Mouse (Mus musculus): Measurements from ENCODE around the gene Bckdha. TPM values are rescaled to one million over a fixed set of nuclear protein-coding genes. Genes with fewer than 3 reads are reported as not detected.

The Bckdha gene
- polyA plus RNA-seq, 1 experiment from 2014 or later: 61.6 TPM

DNA sequence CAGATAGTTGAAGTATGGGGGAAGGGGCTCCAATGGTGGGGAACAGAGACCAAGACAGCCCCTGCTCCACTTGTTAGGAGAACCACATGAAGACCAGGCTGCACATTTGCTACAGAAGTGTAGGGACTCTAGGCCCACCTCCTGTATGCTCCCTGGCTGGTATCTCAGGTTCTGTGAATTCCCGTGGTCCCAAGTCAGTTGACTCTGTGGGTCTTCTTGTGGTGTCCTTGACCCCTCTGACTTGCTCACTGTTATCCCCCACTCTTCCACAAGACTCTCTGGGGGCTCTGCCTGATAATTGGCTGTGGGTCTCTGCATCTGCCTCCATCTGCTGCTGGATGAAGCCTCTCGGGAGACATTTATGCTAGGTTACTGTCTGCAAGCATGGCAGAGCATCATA is 67.6 kb downstream of the Bckdha start:
- 81% methylated on average over 2 of the region's 2 CpGs for WGBS
- no peak overlapping the region for H3K4me3 ChIP-seq
- H3K27ac ChIP-seq: no peak overlapping the region
- H3K4me1 ChIP-seq: no peaks in the 10 kb centered on the region
- no peaks in the 10 kb centered on the region for H3K27me3 ChIP-seq
- H3K36me3 ChIP-seq: no peaks in the 10 kb centered on the region
- no peaks in the 10 kb centered on the region for H3K9me3 ChIP-seq
- H3K9ac ChIP-seq: no peak overlapping the region
- ATAC-seq (ENCODE audit: low FRiP score, low read depth): no peak
- no peak overlapping the region for H3K4me2 ChIP-seq (replicated peaks)

DNA sequence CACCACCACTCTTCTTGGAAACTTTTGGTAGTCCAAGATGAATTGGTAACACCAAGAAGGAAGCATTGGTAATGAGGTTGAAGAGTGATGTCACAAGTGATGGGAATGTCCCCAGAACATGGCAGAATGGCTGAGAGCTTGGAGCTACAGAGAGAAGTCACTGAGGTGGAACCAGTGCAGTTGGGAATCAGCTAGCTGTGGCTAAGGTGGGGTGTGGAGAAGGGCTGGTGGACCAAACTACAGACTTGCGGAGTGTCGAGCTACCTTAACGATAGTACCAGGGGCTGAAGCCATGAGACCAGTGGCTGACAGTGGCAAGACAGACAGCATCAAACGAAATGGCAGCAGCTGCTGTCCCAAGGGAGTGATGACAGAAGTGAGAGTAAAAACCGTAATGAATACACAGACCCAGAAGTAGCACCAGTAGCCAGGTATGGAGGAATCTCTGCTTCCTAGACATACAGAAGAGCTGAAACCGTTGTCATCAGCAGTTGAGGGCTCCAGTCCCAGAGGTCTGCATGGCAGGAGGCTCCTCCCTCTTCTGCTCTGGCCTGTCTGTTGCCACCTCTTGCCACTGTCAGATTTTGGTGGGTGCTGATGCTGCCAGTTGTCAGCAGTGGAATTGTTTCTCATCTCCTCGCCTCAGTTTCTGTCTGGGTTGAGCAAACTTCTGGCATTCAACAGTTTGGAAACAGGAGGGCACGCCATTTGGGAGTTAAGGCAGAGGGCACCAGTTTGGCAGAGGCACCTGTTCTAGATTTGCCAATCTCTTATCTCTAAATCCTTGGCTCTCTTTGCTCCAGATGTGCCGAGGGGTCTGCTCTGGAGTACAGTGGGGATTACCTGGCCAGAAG is 73.2 kb downstream of the Bckdha start:
- Histone ChIP-seq H3K4me2 (replicated peaks) (no peak overlapping the region), H3K4me3 (no peak overlapping the region), H3K36me3 (no peaks in the 10 kb centered on the region), H3K9me3 (no peaks in the 10 kb centered on the region), H3K9ac (no peak overlapping the region), H3K27me3 (no peaks in the 10 kb centered on the region), H3K4me1 (no peaks in the 10 kb centered on the region), H3K27ac (no peak overlapping the region)
- WGBS: 74% methylated on average over 9 of the region's 9 CpGs
- ATAC-seq (ENCODE audit: low FRiP score, low read depth): no peak

- Histone ChIP-seq H3K4me2 (replicated peaks) (no peak overlapping the region), H3K36me3 (no peaks in the 10 kb centered on the region), H3K4me3 (no peak overlapping the region), H3K4me1 (no peaks in the 10 kb centered on the region), H3K9me3 (no peaks in the 10 kb centered on the region), H3K27me3 (no peaks in the 10 kb centered on the region), H3K27ac (no peak overlapping the region), H3K9ac (no peak overlapping the region)
- 81% methylated on average over 5 of the region's 5 CpGs for WGBS
- ATAC-seq (ENCODE audit: low FRiP score, low read depth): no peak
Measured at GRCm38 (mm10) chr7:25584651-25585050, 74.1 kb downstream of the Bckdha start.

DNA sequence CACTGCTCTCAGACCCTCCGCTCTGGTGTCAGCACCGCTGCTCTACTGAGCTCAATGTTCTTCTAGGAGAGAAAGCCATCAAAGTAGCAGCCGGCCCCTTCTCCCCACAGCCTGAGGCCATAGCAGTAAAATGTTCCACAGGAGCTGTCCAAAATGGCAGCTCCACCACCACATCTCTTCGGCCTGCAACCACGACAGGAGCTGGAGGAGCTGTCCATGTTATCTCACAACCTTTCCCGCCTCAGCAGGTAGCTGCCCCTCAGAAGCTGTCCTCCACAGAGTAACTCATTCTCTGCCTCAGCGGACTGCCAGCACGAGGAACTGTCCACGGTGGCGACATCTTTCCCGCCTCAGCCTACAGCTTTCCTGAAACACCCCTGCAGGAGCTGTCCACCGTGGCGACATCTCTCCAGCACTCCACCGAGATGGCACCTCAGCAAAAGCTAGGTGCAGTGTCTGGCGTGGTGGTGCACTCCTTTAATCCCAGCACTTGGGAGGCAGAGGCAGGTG is 76.4 kb downstream of the Bckdha start:
- 88% methylated on average over 15 of the region's 15 CpGs for WGBS
- Histone ChIP-seq H3K4me3 (no peak overlapping the region), H3K9ac (no peak overlapping the region), H3K27me3 (no peaks in the 10 kb centered on the region), H3K4me2 (replicated peaks) (no peak overlapping the region), H3K4me1 (no peaks in the 10 kb centered on the region), H3K9me3 (no peaks in the 10 kb centered on the region), H3K27ac (no peak overlapping the region), H3K36me3 (no peaks in the 10 kb centered on the region)
- ATAC-seq (ENCODE audit: low FRiP score, low read depth): no peak

Other genes starting within 250 kb of the Bckdha start
- 0.61 and 0.73 TPM in 2 replicates for gene Cxcl17, start 246.1 kb downstream of the Bckdha start, polyA plus RNA-seq (2015; fragmentation: Nextera tagmentation; extraction: Ambion mirVana)
- 0.54 and 0.74 TPM in 2 replicates for gene Ceacam1, start 181.4 kb downstream of the Bckdha start, polyA plus RNA-seq (2015; fragmentation: Nextera tagmentation; extraction: Ambion mirVana)
- 0.06 TPM in 1 of 2 replicates, not detected in the other for gene Ceacam2, start 119.1 kb downstream of the Bckdha start, polyA plus RNA-seq (2015; fragmentation: Nextera tagmentation; extraction: Ambion mirVana)
- gene Erich4, start 43.1 kb downstream of the Bckdha start, polyA plus RNA-seq (2015; fragmentation: Nextera tagmentation; extraction: Ambion mirVana): not detected in 2 replicates
- 37.3 and 39.6 TPM in 2 replicates for gene Dmac2, start 39.6 kb downstream of the Bckdha start, polyA plus RNA-seq (2015; fragmentation: Nextera tagmentation; extraction: Ambion mirVana)
- 4.3 and 5.1 TPM in 2 replicates for gene B3gnt8, start 32.3 kb downstream of the Bckdha start, polyA plus RNA-seq (2015; fragmentation: Nextera tagmentation; extraction: Ambion mirVana)
- gene Exosc5, start 183 bp upstream of the Bckdha start, polyA plus RNA-seq (2015; fragmentation: Nextera tagmentation; extraction: Ambion mirVana): 73.1 and 73.4 TPM in 2 replicates
- 3.7 and 4.9 TPM in 2 replicates for gene Tmem91, start 16.2 kb upstream of the Bckdha start, polyA plus RNA-seq (2015; fragmentation: Nextera tagmentation; extraction: Ambion mirVana)
- gene B9d2, start 21.8 kb upstream of the Bckdha start, polyA plus RNA-seq (2015; fragmentation: Nextera tagmentation; extraction: Ambion mirVana): 25.8 and 29.0 TPM in 2 replicates
- gene Tgfb1, start 28.0 kb upstream of the Bckdha start, polyA plus RNA-seq (2015; fragmentation: Nextera tagmentation; extraction: Ambion mirVana): 1.7 and 2.4 TPM in 2 replicates
- gene Ccdc97, start 60.1 kb upstream of the Bckdha start, polyA plus RNA-seq (2015; fragmentation: Nextera tagmentation; extraction: Ambion mirVana): 22.0 and 24.6 TPM in 2 replicates
- 62.6 and 63.5 TPM in 2 replicates for gene Hnrnpul1, start 95.8 kb upstream of the Bckdha start, polyA plus RNA-seq (2015; fragmentation: Nextera tagmentation; extraction: Ambion mirVana)
- 84.1 and 103 TPM in 2 replicates for gene Axl, start 129.7 kb upstream of the Bckdha start, polyA plus RNA-seq (2015; fragmentation: Nextera tagmentation; extraction: Ambion mirVana)
- 1.8 and 2.2 TPM in 2 replicates for gene Cyp2s1, start 157.9 kb upstream of the Bckdha start, polyA plus RNA-seq (2015; fragmentation: Nextera tagmentation; extraction: Ambion mirVana)
- not detected in 2 replicates for gene Cyp2b10, start 238.6 kb upstream of the Bckdha start, polyA plus RNA-seq (2015; fragmentation: Nextera tagmentation; extraction: Ambion mirVana)